In the genomic region with DNA sequence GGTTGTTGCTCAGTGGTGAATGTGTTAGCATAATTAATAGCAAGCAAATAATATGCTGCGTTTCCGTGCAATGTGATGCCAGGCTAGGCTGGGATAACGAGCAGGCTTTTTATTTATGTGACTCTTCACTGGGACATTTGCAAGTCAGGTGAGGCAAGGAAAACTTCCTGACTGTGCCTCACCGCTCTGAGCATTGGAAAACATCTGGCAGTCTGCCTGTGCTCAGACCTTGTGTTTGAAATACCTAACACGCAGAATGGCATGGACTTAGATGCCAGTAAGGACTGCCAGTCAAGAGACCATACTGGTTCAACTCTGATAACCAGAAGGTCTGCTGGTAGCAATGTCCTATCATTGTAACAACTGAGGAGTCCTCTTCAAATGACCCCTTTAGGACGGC, we compare ENCODE assay signal across 9 mouse cellular contexts.
"Had no signal": no experiment of that assay in that cellular context is flagged by ENCODE, and none has a peak within 500 bp of the region (broad histone marks: within the 10 kb centered on the region; RNA-seq: fewer than 3 reads in every experiment).

No protein-coding gene starts in this region.

- H3K36me3 ChIP-seq: intestine, embryonic 15.5 days; limb, embryonic 13.5 days; midbrain, embryonic 12.5 days had no signal

- H3K9me3 ChIP-seq: intestine, embryonic 15.5 days; limb, embryonic 13.5 days; midbrain, embryonic 12.5 days had no signal

- H3K27me3 ChIP-seq: intestine, embryonic 15.5 days; limb, embryonic 13.5 days had no signal

- H3K4me3 ChIP-seq: intestine, embryonic 15.5 days; layer of hippocampus, adult 2 months; limb, embryonic 13.5 days; midbrain, embryonic 12.5 days had no signal

- H3K9ac ChIP-seq: intestine, embryonic 15.5 days; limb, embryonic 13.5 days; liver, embryonic 14.5 days; midbrain, embryonic 12.5 days had no signal

- H3K27ac ChIP-seq: intestine, embryonic 15.5 days; layer of hippocampus, adult 2 months; limb, embryonic 13.5 days; liver, embryonic 14.5 days; midbrain, embryonic 12.5 days had no signal

- DNase-seq: left cerebral cortex, postnatal 4 days; lung, adult 18-20 months; right cerebral cortex, postnatal 14 days; thymus, postnatal 14 days had no signal

- H3K4me2 ChIP-seq: intestine, embryonic 15.5 days; limb, embryonic 13.5 days; midbrain, embryonic 12.5 days had no signal

- H3K4me1 ChIP-seq: midbrain, embryonic 12.5 days had no signal

- ATAC-seq: intestine, embryonic 15.5 days had no signal
